Comparison of ENCODE assay signal across 7 mouse cellular contexts in the genomic region with DNA sequence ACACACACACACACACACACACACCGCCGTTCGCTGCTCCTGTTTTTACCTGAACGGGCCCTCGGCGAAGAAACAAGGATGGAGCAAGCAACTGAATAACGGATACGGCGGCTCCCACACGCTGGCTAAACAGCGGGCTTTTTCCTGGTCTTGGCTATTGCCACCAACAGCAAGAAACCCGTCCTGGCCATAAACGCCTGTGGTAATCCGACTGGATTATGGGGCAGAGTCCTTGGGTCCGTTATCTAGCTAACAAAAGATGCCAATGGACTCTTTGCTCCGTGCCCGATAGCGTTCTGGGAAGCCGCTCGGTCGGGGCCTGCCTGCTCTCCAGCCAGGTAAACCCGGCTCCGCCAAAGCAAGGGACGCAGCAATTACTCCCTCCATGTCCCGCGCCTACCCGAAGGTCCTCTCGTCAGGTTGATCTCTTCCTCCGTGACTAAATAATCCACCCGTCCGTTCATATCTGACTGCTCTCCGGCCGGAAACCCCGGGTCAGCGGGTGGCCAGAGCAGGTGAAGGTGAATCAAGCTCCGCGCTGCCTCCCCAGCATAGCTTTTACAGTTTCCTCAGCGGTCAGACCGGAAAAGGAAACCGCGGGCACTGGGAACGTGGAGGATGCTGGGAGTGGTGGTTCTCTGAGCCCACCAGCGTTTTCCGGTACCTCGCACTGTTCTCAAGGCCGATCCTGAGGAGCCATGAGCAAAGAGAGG. TPM values are rescaled to one million over a fixed set of nuclear protein-coding genes. Genes with fewer than 3 reads are reported as not detected.
A peak's percentile ranks its signal among the peaks of the same experiment; 100 is the strongest.
DNase-seq lines count a peak whose midpoint lies in the region; ATAC-seq lines count a peak whose summit lies in the region.

Gene Gm20498, minus strand, starts transcription at position 590 of the 713 bp plus-strand sequence.
Gene Synj2bp, minus strand, starts transcription at position 596 of the 713 bp plus-strand sequence.

- peak within 1 kb of the TSS; percentile 82 for H3K4me3 ChIP-seq in intestine, embryonic 15.5 days (replicated peaks)
- H3K4me3 ChIP-seq in midbrain, embryonic 10.5 days, result peak within 1 kb of the TSS; percentile 87

- peak within 1 kb of the TSS; percentile 80 for H3K9ac ChIP-seq in intestine, embryonic 15.5 days

- H3K36me3 ChIP-seq in intestine, embryonic 15.5 days, result no peaks in the 10 kb centered on the region
- H3K36me3 ChIP-seq in midbrain, embryonic 10.5 days, result no peaks in the 10 kb centered on the region

- peak within 1 kb of the TSS; percentile 58 for H3K4me2 ChIP-seq in intestine, embryonic 15.5 days (replicated peaks)

- peak; percentile 96 for ATAC-seq in intestine, embryonic 15.5 days

- intact Hi-C loops in gastrocnemius, postnatal 36 days (cut with DNase I), result no loop called here
- intact Hi-C loops in left cerebral cortex, postnatal 25 days (cut with DNase I), result loop anchor here (1.0 to 10.0 kb wide), 3 partner anchors 50 to 338 kb away; partner anchors contain the start of gene Med6

- H3K4me1 ChIP-seq in intestine, embryonic 15.5 days (replicated peaks), result peaks cover 3% of the 10 kb centered on the region; the same call in 1 of the 2 replicates
- H3K4me1 ChIP-seq in midbrain, embryonic 10.5 days, result peaks cover 20% of the 10 kb centered on the region

- H3K27ac ChIP-seq in intestine, embryonic 15.5 days, result peak within 1 kb of the TSS; percentile 76
- peak within 1 kb of the TSS; percentile 85 for H3K27ac ChIP-seq in midbrain, embryonic 10.5 days (replicated peaks)

- WGBS in intestine, embryonic 15.5 days, result under 1% methylated on average over 46 of the region's 46 CpGs
- WGBS in midbrain, embryonic 10.5 days, result under 1% methylated on average over 46 of the region's 46 CpGs

- no peaks in the 10 kb centered on the region for H3K27me3 ChIP-seq in intestine, embryonic 15.5 days (replicated peaks)
- no peaks in the 10 kb centered on the region for H3K27me3 ChIP-seq in midbrain, embryonic 10.5 days (ENCODE audit: low read depth, poor library complexity, severe bottlenecking)

- DNase-seq in adrenal gland, adult 2 months, result peak; percentile 91
- peak; percentile 67 for DNase-seq in embryo, embryonic 11.5 days (ENCODE audit: low read depth, low spot score)
- peak; percentile 68 to 74 for DNase-seq in gastrocnemius, postnatal 36 days
- DNase-seq in left cerebral cortex, postnatal 25 days (ENCODE audit: low spot score in 2 of 2), result peak; percentile 87 to 95
- DNase-seq in midbrain, embryonic 10.5 days (ENCODE audit: low spot score), result peak; percentile 84
- peak; percentile 79 for DNase-seq in right cerebral cortex, postnatal 4 days

- no peaks in the 10 kb centered on the region for H3K9me3 ChIP-seq in intestine, embryonic 15.5 days
- no peaks in the 10 kb centered on the region for H3K9me3 ChIP-seq in midbrain, embryonic 10.5 days (replicated peaks)

RNA-seq across cellular contexts. Expression of gene Gm20498, which starts in this region (rescaled TPM):
- total RNA-seq in adrenal gland, adult 2 months (2021), result 10 to 100 TPM; 25.9 to 40.9 TPM
- polyA plus RNA-seq in adrenal gland, adult 2 months (2012; rRNA removed), result 2.4 and 5.1 TPM in 2 replicates
- total RNA-seq in gastrocnemius, postnatal 36 days (2021), result 10 to 100 TPM; 35.4 to 38.8 TPM
- polyA plus RNA-seq in intestine, embryonic 15.5 days (2015; fragmentation: Nextera tagmentation; extraction: Ambion mirVana), result 23.9 and 26.0 TPM in 2 replicates
- 10 to 100 TPM; 40.6 to 42.3 TPM for total RNA-seq in left cerebral cortex, postnatal 25 days (2021)
- polyA plus RNA-seq in midbrain, embryonic 10.5 days (2016; fragmentation: Nextera tagmentation; extraction: Ambion mirVana), result 29.4 and 30.6 TPM in 2 replicates

RNA-seq across cellular contexts. Expression of gene Synj2bp, which starts in this region (rescaled TPM):
- 10 to 100 TPM; 34.4 to 34.7 TPM for total RNA-seq in adrenal gland, adult 2 months (2021)
- polyA plus RNA-seq in adrenal gland, adult 2 months (2012; rRNA removed), result 9.8 and 16.2 TPM in 2 replicates
- 10 to 100 TPM; 35.3 to 36.4 TPM for total RNA-seq in gastrocnemius, postnatal 36 days (2021)
- polyA plus RNA-seq in intestine, embryonic 15.5 days (2015; fragmentation: Nextera tagmentation; extraction: Ambion mirVana), result 43.2 and 43.5 TPM in 2 replicates
- total RNA-seq in left cerebral cortex, postnatal 25 days (2021), result 10 to 100 TPM; 33.7 to 36.8 TPM
- polyA plus RNA-seq in midbrain, embryonic 10.5 days (2016; fragmentation: Nextera tagmentation; extraction: Ambion mirVana), result 34.2 and 38.6 TPM in 2 replicates

Comparison
In these comparisons a context has a peak if more than half of its experiments do, and no peak if none do; other contexts are left out.
1. Peak in every context shown above with its lines: DNase-seq, ATAC-seq, H3K4me3 ChIP-seq and H3K27ac ChIP-seq.